16 mouse cellular contexts compared by ENCODE assay signal in the genomic region with DNA sequence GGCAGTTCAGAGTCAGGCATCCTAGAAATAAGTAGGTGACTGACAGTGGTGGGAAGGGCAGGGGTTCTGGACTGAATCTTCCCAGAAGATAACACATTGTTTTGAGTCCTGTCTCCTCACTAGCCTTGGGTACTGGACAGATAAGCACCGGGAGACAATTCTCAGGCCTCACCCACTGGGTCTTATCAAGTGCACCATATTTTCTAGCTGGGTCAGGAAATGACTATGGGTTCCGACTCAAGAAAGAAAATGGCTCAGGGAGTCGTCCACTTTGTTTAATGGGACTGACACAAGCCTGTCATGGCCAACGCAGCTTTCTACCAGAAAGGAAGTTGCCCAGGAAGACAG.
DNase-seq lines count a peak whose midpoint lies in the region; ATAC-seq and TF ChIP-seq lines count a peak whose summit lies in the region.
"Had no signal": no experiment of that assay in that cellular context is flagged by ENCODE, and none has a peak within 500 bp of the region (broad histone marks: within the 10 kb centered on the region; RNA-seq: fewer than 3 reads in every experiment).

No protein-coding gene starts in this region.

- no peak overlapping the region for H3K4me3 ChIP-seq in embryonic facial prominence, embryonic 12.5 days
- H3K4me3 ChIP-seq in embryonic facial prominence, embryonic 10.5 days = no peak overlapping the region
- no peak overlapping the region for H3K4me3 ChIP-seq in embryonic fibroblast, embryonic 13.5 days (ENCODE audit: insufficient read depth, low read length)
- H3K4me3 ChIP-seq in liver, postnatal 0 days (ENCODE audit: low read depth, low read length) = no peak overlapping the region
- H3K4me3 ChIP-seq: neural tube, embryonic 13.5 days had no signal

- H3K4me2 ChIP-seq in embryonic facial prominence, embryonic 12.5 days (replicated peaks) = no peak overlapping the region
- peak overlapping the region; percentile 14; the same call in 1 of the 2 replicates for H3K4me2 ChIP-seq in liver, postnatal 0 days (ENCODE audit: low read depth, low read length)
- H3K4me2 ChIP-seq: neural tube, embryonic 13.5 days had no signal

- H3K9ac ChIP-seq in embryonic facial prominence, embryonic 12.5 days = no peak overlapping the region
- no peak overlapping the region for H3K9ac ChIP-seq in liver, postnatal 0 days (replicated peaks)
- H3K9ac ChIP-seq: neural tube, embryonic 13.5 days had no signal

- peaks cover 47% of the 10 kb centered on the region for H3K36me3 ChIP-seq in embryonic facial prominence, embryonic 12.5 days
- H3K36me3 ChIP-seq in embryonic facial prominence, embryonic 10.5 days (replicated peaks) = peaks cover 51% of the 10 kb centered on the region
- no peaks in the 10 kb centered on the region for H3K36me3 ChIP-seq in liver, postnatal 0 days (replicated peaks; ENCODE audit: insufficient read depth, low read length)

- no peak for ATAC-seq in embryonic facial prominence, embryonic 12.5 days (ENCODE audit: insufficient number of reproducible peaks, insufficient read depth, low FRiP score, low TSS enrichment)
- peak; percentile 83 for ATAC-seq in liver, postnatal 0 days
- ATAC-seq: activated CD4-positive, CD25-positive, alpha-beta regulatory T cell, adult 4 months; forebrain, embryonic 16.5 days had no signal

- TF ChIP-seq EP300 in liver, postnatal 0 days (IDR thresholded peaks at IDR 0.05; ENCODE audit: low read depth) = peak; percentile 90

- peak overlapping the region; percentile 7 for H3K27ac ChIP-seq in embryonic facial prominence, embryonic 12.5 days
- H3K27ac ChIP-seq in embryonic facial prominence, embryonic 10.5 days (replicated peaks) = no peak overlapping the region
- H3K27ac ChIP-seq in embryonic fibroblast, embryonic 13.5 days (ENCODE audit: insufficient read depth, low read length) = peak overlapping the region; percentile 42; the same call in 1 of the 2 replicates
- peak overlapping the region; percentile 45 for H3K27ac ChIP-seq in liver, postnatal 0 days (ENCODE audit: low read depth)
- H3K27ac ChIP-seq: neural tube, embryonic 13.5 days had no signal

- no peaks in the 10 kb centered on the region for H3K9me3 ChIP-seq in embryonic facial prominence, embryonic 12.5 days
- H3K9me3 ChIP-seq in embryonic facial prominence, embryonic 10.5 days = no peaks in the 10 kb centered on the region
- H3K9me3 ChIP-seq in liver, postnatal 0 days (ENCODE audit: low read length) = no peaks in the 10 kb centered on the region
- H3K9me3 ChIP-seq: neural tube, embryonic 13.5 days had no signal

- no peaks in the 10 kb centered on the region for H3K27me3 ChIP-seq in embryonic facial prominence, embryonic 12.5 days
- no peaks in the 10 kb centered on the region for H3K27me3 ChIP-seq in embryonic facial prominence, embryonic 10.5 days (replicated peaks; ENCODE audit: low read depth, poor library complexity, severe bottlenecking)
- H3K27me3 ChIP-seq in liver, postnatal 0 days (ENCODE audit: insufficient read depth, low read length) = no peaks in the 10 kb centered on the region
- H3K27me3 ChIP-seq: neural tube, embryonic 13.5 days had no signal

- WGBS in embryonic facial prominence, embryonic 12.5 days = 89% methylated on average over 4 of the region's 4 CpGs
- 83% methylated on average over 4 of the region's 4 CpGs for WGBS in embryonic facial prominence, embryonic 10.5 days
- 24% methylated on average over 4 of the region's 4 CpGs for WGBS in liver, postnatal 0 days (ENCODE audit: insufficient replicate concordance)

- no peak for TF ChIP-seq CTCF in embryonic fibroblast, embryonic 13.5 days (IDR thresholded peaks at IDR 0.05; ENCODE audit: borderline replicate concordance, insufficient read depth, low read length)
- no peak for TF ChIP-seq CTCF in liver, postnatal 0 days (IDR thresholded peaks at IDR 0.05; ENCODE audit: low read depth)

- H3K4me1 ChIP-seq in embryonic facial prominence, embryonic 12.5 days = peaks cover 8% of the 10 kb centered on the region
- peaks cover 28% of the 10 kb centered on the region for H3K4me1 ChIP-seq in embryonic facial prominence, embryonic 10.5 days
- H3K4me1 ChIP-seq in embryonic fibroblast, embryonic 13.5 days (ENCODE audit: control insufficient read depth, insufficient read depth, low read length) = no peaks in the 10 kb centered on the region
- H3K4me1 ChIP-seq in liver, postnatal 0 days (ENCODE audit: insufficient read depth) = peaks cover 13% of the 10 kb centered on the region

- no peak for TF ChIP-seq POLR2A in embryonic fibroblast, embryonic 13.5 days (IDR thresholded peaks at IDR 0.05; ENCODE audit: low read depth, low read length)

- intact Hi-C loops in gastrocnemius, postnatal 14 days (cut with DNase I; ENCODE audit: low total_unique reads) = no loop called here
- intact Hi-C loops in left cerebral cortex, postnatal 14 days (cut with DNase I) = no loop called here

- DNase-seq in embryonic facial prominence, embryonic 10.5 days (ENCODE audit: low spot score) = no peak
- peak; percentile 83 for DNase-seq in 416B (ENCODE audit: low read depth)
- DNase-seq in liver, postnatal 0 days = peak; percentile 30
- no peak for DNase-seq in gastrocnemius, postnatal 14 days
- no peak for DNase-seq in left cerebral cortex, postnatal 14 days (ENCODE audit: low spot score in 2 of 2)
- DNase-seq in layer of hippocampus, postnatal 14 days (ENCODE audit: low spot score in 2 of 2) = no peak
- DNase-seq: gastrocnemius, postnatal 25 days; heart, postnatal 4 days; kidney, adult 18-20 months; midbrain, embryonic 14.5 days; thymus, postnatal 14 days had no signal

Comparison
In these comparisons a context has a peak if more than half of its experiments do, and no peak if none do; other contexts are left out.
1. DNase-seq: peak in 416B (single experiment) and liver, postnatal 0 days (single experiment); none in embryonic facial prominence, embryonic 10.5 days (single experiment), gastrocnemius, postnatal 14 days (single experiment), left cerebral cortex, postnatal 14 days (0 of 2) and layer of hippocampus, postnatal 14 days (0 of 2).